8 mouse cellular contexts compared by ENCODE assay signal in genomic region chr1:193189771-193190170, GRCm38 (mm10). TPM values are rescaled to one million over a fixed set of nuclear protein-coding genes. Genes with fewer than 3 reads are reported as not detected.
A peak's percentile ranks its signal among the peaks of the same experiment; 100 is the strongest.
DNase-seq lines count a peak whose midpoint lies in the region; ATAC-seq and TF ChIP-seq lines count a peak whose summit lies in the region.

No protein-coding gene starts in this region.

- H3K36me3 ChIP-seq in kidney, postnatal 0 days (ENCODE audit: insufficient read depth, low read length) = no peaks in the 10 kb centered on the region
- no peaks in the 10 kb centered on the region for H3K36me3 ChIP-seq in embryonic facial prominence, embryonic 12.5 days
- no peaks in the 10 kb centered on the region for H3K36me3 ChIP-seq in hindbrain, embryonic 15.5 days
- H3K36me3 ChIP-seq in myocyte (ENCODE audit: control insufficient read depth, insufficient read depth) = no peaks in the 10 kb centered on the region

- H3K9me3 ChIP-seq in kidney, postnatal 0 days (replicated peaks; ENCODE audit: low read length) = no peaks in the 10 kb centered on the region
- no peaks in the 10 kb centered on the region for H3K9me3 ChIP-seq in embryonic facial prominence, embryonic 12.5 days
- no peaks in the 10 kb centered on the region for H3K9me3 ChIP-seq in hindbrain, embryonic 15.5 days

- no peaks in the 10 kb centered on the region for H3K27me3 ChIP-seq in kidney, postnatal 0 days (ENCODE audit: insufficient read depth, low read length)
- H3K27me3 ChIP-seq in embryonic facial prominence, embryonic 12.5 days = no peaks in the 10 kb centered on the region
- no peaks in the 10 kb centered on the region for H3K27me3 ChIP-seq in hindbrain, embryonic 15.5 days
- H3K27me3 ChIP-seq in myocyte (ENCODE audit: control insufficient read depth, insufficient read depth, insufficient read length) = no peaks in the 10 kb centered on the region

- DNase-seq in kidney, postnatal 0 days (ENCODE audit: low spot score) = no peak
- no peak for DNase-seq in kidney, postnatal 25 days
- DNase-seq in right cerebral cortex, adult 18-20 months = no peak
- DNase-seq in cerebellum, postnatal 14 days = no peak

- 30% methylated on average over 3 of the region's 3 CpGs for WGBS in kidney, postnatal 0 days
- 29% methylated on average over 3 of the region's 3 CpGs for WGBS in embryonic facial prominence, embryonic 12.5 days
- WGBS in hindbrain, embryonic 15.5 days = 60% methylated on average over 3 of the region's 3 CpGs

- peaks cover 8% of the 10 kb centered on the region; the same call in 1 of the 2 replicates for H3K4me1 ChIP-seq in kidney, postnatal 0 days (replicated peaks; ENCODE audit: insufficient read depth, low read length)
- H3K4me1 ChIP-seq in embryonic facial prominence, embryonic 12.5 days = peaks cover 26% of the 10 kb centered on the region
- H3K4me1 ChIP-seq in hindbrain, embryonic 15.5 days (replicated peaks) = peaks cover 3% of the 10 kb centered on the region; the same call in 1 of the 2 replicates

- no peak for TF ChIP-seq CTCF in kidney, postnatal 0 days (IDR thresholded peaks at IDR 0.05; ENCODE audit: low read depth)

- H3K9ac ChIP-seq in kidney, postnatal 0 days (ENCODE audit: low read depth, low read length) = no peak overlapping the region
- H3K9ac ChIP-seq in embryonic facial prominence, embryonic 12.5 days = no peak overlapping the region
- no peak overlapping the region for H3K9ac ChIP-seq in hindbrain, embryonic 15.5 days

- ATAC-seq in kidney, postnatal 0 days (replicated peaks; ENCODE audit: low FRiP score, low read depth) = no peak
- peak; percentile 50; the same call in 1 of the 2 replicates for ATAC-seq in embryonic facial prominence, embryonic 12.5 days (ENCODE audit: insufficient number of reproducible peaks, insufficient read depth, low FRiP score, low TSS enrichment)
- ATAC-seq in hindbrain, embryonic 15.5 days (ENCODE audit: low FRiP score, low read depth) = no peak
- ATAC-seq in megakaryocyte-erythroid progenitor cell, adult 5-6 weeks (replicated peaks; ENCODE audit: low FRiP score, low TSS enrichment, poor library complexity, severe bottlenecking) = no peak

- H3ac ChIP-seq in myocyte (ENCODE audit: control insufficient read depth, insufficient read length) = no peak overlapping the region

- no peak overlapping the region for H3K4me2 ChIP-seq in kidney, postnatal 0 days (ENCODE audit: low read length)
- peak overlapping the region; percentile 16; the same call in 1 of the 2 replicates for H3K4me2 ChIP-seq in embryonic facial prominence, embryonic 12.5 days (replicated peaks)
- H3K4me2 ChIP-seq in hindbrain, embryonic 15.5 days = no peak overlapping the region
- peak overlapping the region; percentile 68 for H3K4me2 ChIP-seq in myocyte (ENCODE audit: low read depth)

- H3K27ac ChIP-seq in kidney, postnatal 0 days = peak overlapping the region; percentile 60
- H3K27ac ChIP-seq in embryonic facial prominence, embryonic 12.5 days = peak overlapping the region; percentile 87
- H3K27ac ChIP-seq in hindbrain, embryonic 15.5 days (replicated peaks) = peak overlapping the region; percentile 54

- H3K79me2 ChIP-seq in myocyte (ENCODE audit: control insufficient read depth, insufficient read depth) = no peaks in the 10 kb centered on the region

- no peak overlapping the region for H3K4me3 ChIP-seq in kidney, postnatal 0 days (replicated peaks; ENCODE audit: low read depth, low read length)
- no peak overlapping the region for H3K4me3 ChIP-seq in embryonic facial prominence, embryonic 12.5 days
- no peak overlapping the region for H3K4me3 ChIP-seq in hindbrain, embryonic 15.5 days
- H3K4me3 ChIP-seq in myocyte = no peak overlapping the region

- no peak for TF ChIP-seq POLR2A in myocyte (IDR thresholded peaks at IDR 0.05; ENCODE audit: insufficient read length, low read depth)

TF ChIP-seq in myocyte, 11 proteins besides CTCF, POLR2A, EP300 and RAD21:
- no peak for TF ChIP-seq REST (IDR thresholded peaks at IDR 0.05; ENCODE audit: insufficient read depth, insufficient read length)
- TF ChIP-seq TCF3 (IDR thresholded peaks at IDR 0.05; ENCODE audit: insufficient read length, low read depth) = no peak
- no peak for TF ChIP-seq SRF (IDR thresholded peaks at IDR 0.05; ENCODE audit: control insufficient read depth, insufficient read length, low read depth)
- 0 out of 2 replicates have a peak, but pooled peaks have one; percentile 30 for TF ChIP-seq CEBPB (IDR thresholded peaks at IDR 0.05; ENCODE audit: insufficient read depth, poor library complexity, severe bottlenecking)
- TF ChIP-seq MYOG (IDR thresholded peaks at IDR 0.05; ENCODE audit: control insufficient read depth in 1 of 3, insufficient read depth in 1 of 3, insufficient read length in 2 of 3, low read depth in 2 of 3) = no peak

RNA-seq across cellular contexts. Expression of gene Traf3ip3, which starts 11.7 kb away (rescaled TPM):
- 1.4 and 1.7 TPM in 2 replicates for polyA plus RNA-seq in kidney, postnatal 0 days (2015; fragmentation: Nextera tagmentation; extraction: Ambion mirVana)
- 3.9 and 4.0 TPM in 2 replicates for polyA plus RNA-seq in embryonic facial prominence, embryonic 12.5 days (2016; fragmentation: Nextera tagmentation; extraction: Ambion mirVana)
- 2.3 and 2.5 TPM in 2 replicates for polyA plus RNA-seq in hindbrain, embryonic 15.5 days (2015; fragmentation: Nextera tagmentation; extraction: Ambion mirVana)
- 11.5 TPM for polyA plus RNA-seq in myocyte (2012; fragmentation: generic; extraction: Trizol)
- 16.3 and 37.9 TPM in 2 replicates for total RNA-seq in megakaryocyte-erythroid progenitor cell, adult 5-6 weeks (2014; fragmentation: Nextera tagmentation)
- 2.8 and 12.9 TPM in 2 replicates for total RNA-seq in megakaryocyte-erythroid progenitor cell, adult 5-6 weeks (2017)

RNA-seq across cellular contexts. Expression of gene Lamb3, which starts 17.7 kb away (rescaled TPM):
- 1.6 and 1.9 TPM in 2 replicates for polyA plus RNA-seq in kidney, postnatal 0 days (2015; fragmentation: Nextera tagmentation; extraction: Ambion mirVana)
- 2.0 and 2.2 TPM in 2 replicates for polyA plus RNA-seq in embryonic facial prominence, embryonic 12.5 days (2016; fragmentation: Nextera tagmentation; extraction: Ambion mirVana)
- polyA plus RNA-seq in hindbrain, embryonic 15.5 days (2015; fragmentation: Nextera tagmentation; extraction: Ambion mirVana) = 0.54 and 0.56 TPM in 2 replicates
- polyA plus RNA-seq in myocyte (2012; fragmentation: generic; extraction: Trizol) = 15.5 TPM
- total RNA-seq in megakaryocyte-erythroid progenitor cell, adult 5-6 weeks (2014; fragmentation: Nextera tagmentation) = 0.42 TPM in 1 of 2 replicates, not detected in the other
- not detected in 2 replicates for total RNA-seq in megakaryocyte-erythroid progenitor cell, adult 5-6 weeks (2017)

RNA-seq across cellular contexts. Expression of gene A130010J15Rik, which starts 21.9 kb away (rescaled TPM):
- polyA plus RNA-seq in kidney, postnatal 0 days (2015; fragmentation: Nextera tagmentation; extraction: Ambion mirVana) = 10.7 and 12.5 TPM in 2 replicates
- 16.3 and 18.1 TPM in 2 replicates for polyA plus RNA-seq in embryonic facial prominence, embryonic 12.5 days (2016; fragmentation: Nextera tagmentation; extraction: Ambion mirVana)
- 11.1 and 11.8 TPM in 2 replicates for polyA plus RNA-seq in hindbrain, embryonic 15.5 days (2015; fragmentation: Nextera tagmentation; extraction: Ambion mirVana)
- polyA plus RNA-seq in myocyte (2012; fragmentation: generic; extraction: Trizol) = 5.1 TPM
- 6.6 and 6.9 TPM in 2 replicates for total RNA-seq in megakaryocyte-erythroid progenitor cell, adult 5-6 weeks (2014; fragmentation: Nextera tagmentation)
- 12.0 and 13.1 TPM in 2 replicates for total RNA-seq in megakaryocyte-erythroid progenitor cell, adult 5-6 weeks (2017)

RNA-seq across cellular contexts. Expression of gene Irf6, which starts 36.9 kb away (rescaled TPM):
- polyA plus RNA-seq in kidney, postnatal 0 days (2015; fragmentation: Nextera tagmentation; extraction: Ambion mirVana) = 17.2 and 17.3 TPM in 2 replicates
- polyA plus RNA-seq in embryonic facial prominence, embryonic 12.5 days (2016; fragmentation: Nextera tagmentation; extraction: Ambion mirVana) = 17.3 and 18.3 TPM in 2 replicates
- polyA plus RNA-seq in hindbrain, embryonic 15.5 days (2015; fragmentation: Nextera tagmentation; extraction: Ambion mirVana) = 0.72 and 0.75 TPM in 2 replicates
- 0.73 TPM for polyA plus RNA-seq in myocyte (2012; fragmentation: generic; extraction: Trizol)
- total RNA-seq in megakaryocyte-erythroid progenitor cell, adult 5-6 weeks (2014; fragmentation: Nextera tagmentation) = 1.0 TPM in 1 of 2 replicates, not detected in the other
- 0.19 and 0.50 TPM in 2 replicates for total RNA-seq in megakaryocyte-erythroid progenitor cell, adult 5-6 weeks (2017)

RNA-seq across cellular contexts. Expression of gene Diexf, which starts 59.7 kb away (rescaled TPM):
- polyA plus RNA-seq in kidney, postnatal 0 days (2015; fragmentation: Nextera tagmentation; extraction: Ambion mirVana) = 3.6 and 4.0 TPM in 2 replicates
- polyA plus RNA-seq in embryonic facial prominence, embryonic 12.5 days (2016; fragmentation: Nextera tagmentation; extraction: Ambion mirVana) = 9.0 and 10.4 TPM in 2 replicates
- polyA plus RNA-seq in hindbrain, embryonic 15.5 days (2015; fragmentation: Nextera tagmentation; extraction: Ambion mirVana) = 6.7 and 7.2 TPM in 2 replicates
- polyA plus RNA-seq in myocyte (2012; fragmentation: generic; extraction: Trizol) = 13.3 TPM
- 20.6 and 27.2 TPM in 2 replicates for total RNA-seq in megakaryocyte-erythroid progenitor cell, adult 5-6 weeks (2014; fragmentation: Nextera tagmentation)
- 15.5 and 39.4 TPM in 2 replicates for total RNA-seq in megakaryocyte-erythroid progenitor cell, adult 5-6 weeks (2017)

Comparison
In these comparisons a context has a peak if more than half of its experiments do, and no peak if none do; other contexts are left out.
1. H3K4me2 ChIP-seq: peak in embryonic facial prominence, embryonic 12.5 days (single experiment) and myocyte (single experiment); none in kidney, postnatal 0 days (single experiment) and hindbrain, embryonic 15.5 days (single experiment).
2. Peak in every context shown above with its lines, with median percentiles within 50 percentile points of each other: H3K27ac ChIP-seq.